Mouse (Mus musculus) CD8-positive naive resting alpha-beta T cell, adult 2 months (primary cell): ENCODE data around the gene Ric3.
"Not testable (repeated sequence)": the region's sequence is repeated elsewhere in the genome, so short reads cannot be mapped to it uniquely, and the experiment has no call there.

Source experiments
- DNase-seq, 2 experiments: peaks; one replicate each; pipeline ENCODE4 v3.0.0; 2022; ENCODE audit warnings: low read depth in 2 of 2, low spot score in 2 of 2

Gene Ric3

GRCm38 (mm10) chr7:109083113-109083812 lies at the start of gene Ric3:
Gene Ric3, minus strand, starts transcription at chr7:109083331.
- DNase-seq, result no peak

- no peak for DNase-seq
Observed at GRCm38 (mm10) chr7:109131565-109131964, 48.4 kb upstream of the Ric3 start.

GRCm38 (mm10) chr7:109129946-109130686 lies 47.0 kb upstream of the Ric3 start:
- no peak for DNase-seq

GRCm38 (mm10) chr7:109129442-109129841 lies 46.3 kb upstream of the Ric3 start:
- no peak for DNase-seq

GRCm38 (mm10) chr7:109115929-109116328 lies 32.8 kb upstream of the Ric3 start:
- DNase-seq, result no peak

GRCm38 (mm10) chr7:109115488-109115887 lies 32.4 kb upstream of the Ric3 start:
- DNase-seq, result not testable (repeated sequence)

GRCm38 (mm10) chr7:109114950-109115349 lies 31.8 kb upstream of the Ric3 start:
- no peak for DNase-seq

GRCm38 (mm10) chr7:109111000-109111399 lies 27.9 kb upstream of the Ric3 start:
- no peak for DNase-seq

- no peak for DNase-seq
Observed at GRCm38 (mm10) chr7:109104894-109105293, 21.8 kb upstream of the Ric3 start.

- DNase-seq, result no peak
Observed at GRCm38 (mm10) chr7:109101167-109101566, 18.0 kb upstream of the Ric3 start.

- no peak for DNase-seq
Observed at GRCm38 (mm10) chr7:109098145-109099018, 15.3 kb upstream of the Ric3 start.

- DNase-seq, result no peak
Observed at GRCm38 (mm10) chr7:109097203-109097602, 14.1 kb upstream of the Ric3 start.

GRCm38 (mm10) chr7:109096618-109097017 lies 13.5 kb upstream of the Ric3 start:
- DNase-seq, result no peak

GRCm38 (mm10) chr7:109094294-109094693 lies 11.2 kb upstream of the Ric3 start:
- DNase-seq, result no peak

GRCm38 (mm10) chr7:109091316-109091715 lies 8.2 kb upstream of the Ric3 start:
- not testable (repeated sequence) for DNase-seq

GRCm38 (mm10) chr7:109086946-109087345 lies 3.8 kb upstream of the Ric3 start:
- DNase-seq, result no peak

- no peak for DNase-seq
Observed at GRCm38 (mm10) chr7:109083813-109084184, 668 bp upstream of the Ric3 start.

GRCm38 (mm10) chr7:109082269-109083112 lies 640 bp downstream of the Ric3 start:
- no peak for DNase-seq

- no peak for DNase-seq
Observed at GRCm38 (mm10) chr7:109072326-109072725, 10.8 kb downstream of the Ric3 start.

GRCm38 (mm10) chr7:109069641-109070040 lies 13.5 kb downstream of the Ric3 start:
- no peak for DNase-seq

GRCm38 (mm10) chr7:109059536-109059935 lies 23.6 kb downstream of the Ric3 start:
- DNase-seq, result no peak
